Mouse (Mus musculus) erythroblast, embryonic 14.5 days (primary cell): ENCODE results near the gene Gm26657.

ENCODE experiments used
- GATA1 ChIP-seq: IDR thresholded peaks from 2 replicates; pipeline ENCODE4 v1.6.1; 2012; ENCODE audit warnings: low read length, inconsistent platforms, mixed read lengths
- TAL1 ChIP-seq: IDR thresholded peaks from 3 replicates; pipeline ENCODE4 v1.6.1; 2012; ENCODE audit warnings: low read length, inconsistent platforms, mixed read lengths

GRCm38 (mm10) chr4:56702234-56702633, 37.6 kb upstream of the Gm26657 start:
- TF ChIP-seq GATA1 (no peak), TAL1 (no peak)
